Mouse (Mus musculus): ENCODE measurements around the gene Iqca. TPM values are rescaled to one million over a fixed set of nuclear protein-coding genes. Genes with fewer than 3 reads are reported as not detected.
A peak's percentile ranks its signal among the peaks of the same experiment; 100 is the strongest.

Iqca gene
- polyA plus RNA-seq, 1 experiment, result 0.02 TPM

- TF ChIP-seq MAX (IDR thresholded peaks at IDR 0.05; ENCODE audit: low read depth) (no peak), TCF12 (IDR thresholded peaks at IDR 0.05; ENCODE audit: insufficient read depth, poor library complexity, severe bottlenecking) (no peak), USF1 (IDR thresholded peaks at IDR 0.05; ENCODE audit: low read depth) (no peak), CEBPB (IDR thresholded peaks at IDR 0.05; ENCODE audit: insufficient read depth, poor library complexity, severe bottlenecking) (no peak), MYOD1 (IDR thresholded peaks at IDR 0.05; ENCODE audit: control insufficient read depth in 1 of 3, insufficient read length in 2 of 3, low read depth in 2 of 3) (no peak), POLR2A (IDR thresholded peaks at IDR 0.05; ENCODE audit: insufficient read length, low read depth) (no peak), E2F4 (IDR thresholded peaks at IDR 0.05; ENCODE audit: insufficient read depth) (no peak), MYOG (IDR thresholded peaks at IDR 0.05; ENCODE audit: control insufficient read depth in 1 of 3, insufficient read depth in 1 of 3, insufficient read length in 2 of 3, low read depth in 2 of 3) (no peak), REST (IDR thresholded peaks at IDR 0.05; ENCODE audit: insufficient read depth, insufficient read length) (no peak), TCF3 (IDR thresholded peaks at IDR 0.05; ENCODE audit: insufficient read length, low read depth) (no peak), SRF (IDR thresholded peaks at IDR 0.05; ENCODE audit: control insufficient read depth, insufficient read length, low read depth) (no peak)
- no peaks in the 10 kb centered on the region for H3K36me3 ChIP-seq (ENCODE audit: control insufficient read depth, insufficient read depth)
- H3K27me3 ChIP-seq (ENCODE audit: control insufficient read depth, insufficient read depth, insufficient read length), result no peaks in the 10 kb centered on the region
- H3K4me2 ChIP-seq (ENCODE audit: low read depth), result no peak overlapping the region
- no peak overlapping the region for H3K4me3 ChIP-seq
- no peaks in the 10 kb centered on the region for H3K79me2 ChIP-seq (ENCODE audit: control insufficient read depth, insufficient read depth)
- H3ac ChIP-seq (ENCODE audit: control insufficient read depth, insufficient read length), result no peak overlapping the region
Measured at GRCm38 (mm10) chr1:90180966-90181699, 27.9 kb upstream of the Iqca start.

GRCm38 (mm10) chr1:90180479-90180878, 27.3 kb upstream of the Iqca start:
- H3ac ChIP-seq (ENCODE audit: control insufficient read depth, insufficient read length), result no peak overlapping the region
- TF ChIP-seq MYOG (IDR thresholded peaks at IDR 0.05; ENCODE audit: control insufficient read depth in 1 of 3, insufficient read depth in 1 of 3, insufficient read length in 2 of 3, low read depth in 2 of 3), result no peak
- no peak for TF ChIP-seq MYOD1 (IDR thresholded peaks at IDR 0.05; ENCODE audit: control insufficient read depth in 1 of 3, insufficient read length in 2 of 3, low read depth in 2 of 3)
- TF ChIP-seq E2F4 (IDR thresholded peaks at IDR 0.05; ENCODE audit: insufficient read depth), result no peak
- no peak for TF ChIP-seq REST (IDR thresholded peaks at IDR 0.05; ENCODE audit: insufficient read depth, insufficient read length)
- TF ChIP-seq TCF12 (IDR thresholded peaks at IDR 0.05; ENCODE audit: insufficient read depth, poor library complexity, severe bottlenecking), result no peak
- no peak for TF ChIP-seq USF1 (IDR thresholded peaks at IDR 0.05; ENCODE audit: low read depth)
- TF ChIP-seq CEBPB (IDR thresholded peaks at IDR 0.05; ENCODE audit: insufficient read depth, poor library complexity, severe bottlenecking), result no peak
- TF ChIP-seq MAX (IDR thresholded peaks at IDR 0.05; ENCODE audit: low read depth), result no peak
- no peak for TF ChIP-seq SRF (IDR thresholded peaks at IDR 0.05; ENCODE audit: control insufficient read depth, insufficient read length, low read depth)
- no peak for TF ChIP-seq POLR2AphosphoS2 (IDR thresholded peaks at IDR 0.05; ENCODE audit: insufficient read length, low read depth)
- no peak for TF ChIP-seq POLR2A (IDR thresholded peaks at IDR 0.05; ENCODE audit: insufficient read length, low read depth)
- no peak for TF ChIP-seq TCF3 (IDR thresholded peaks at IDR 0.05; ENCODE audit: insufficient read length, low read depth)
- H3K4me3 ChIP-seq, result no peak overlapping the region

DNA sequence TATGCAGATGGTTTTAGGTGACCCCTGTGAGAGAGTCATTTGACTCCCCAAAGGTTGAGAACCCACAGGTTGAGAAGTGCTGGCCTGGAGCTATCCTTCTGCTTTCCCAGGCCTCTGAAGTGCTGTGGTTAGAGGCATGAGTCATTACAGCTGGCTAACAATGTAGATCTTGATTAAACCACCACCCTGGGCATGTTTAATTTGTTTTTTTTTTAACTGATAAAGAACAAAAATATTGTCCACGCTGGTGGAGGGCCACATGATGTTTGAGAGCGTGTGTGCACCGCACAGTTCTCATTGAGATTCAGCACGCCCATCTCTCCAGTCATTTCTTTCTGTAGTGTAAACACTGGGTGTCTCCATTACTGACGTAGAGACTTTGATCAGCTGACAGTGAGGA, 24.8 kb upstream of the Iqca start:
- Histone ChIP-seq H3K27me3 (ENCODE audit: control insufficient read depth, insufficient read depth, insufficient read length) (no peaks in the 10 kb centered on the region), H3K79me2 (ENCODE audit: control insufficient read depth, insufficient read depth) (no peaks in the 10 kb centered on the region), H3K4me2 (ENCODE audit: low read depth) (peak overlapping the region; percentile 47), H3K36me3 (ENCODE audit: control insufficient read depth, insufficient read depth) (no peaks in the 10 kb centered on the region), H3K4me3 (no peak overlapping the region), H3ac (ENCODE audit: control insufficient read depth, insufficient read length) (no peak overlapping the region)
- TF ChIP-seq MYOD1 (IDR thresholded peaks at IDR 0.05; ENCODE audit: control insufficient read depth in 1 of 3, insufficient read length in 2 of 3, low read depth in 2 of 3) (peak in 1 of 3 experiments; percentile 21), TCF12 (IDR thresholded peaks at IDR 0.05; ENCODE audit: insufficient read depth, poor library complexity, severe bottlenecking) (peak; percentile 33), REST (IDR thresholded peaks at IDR 0.05; ENCODE audit: insufficient read depth, insufficient read length) (no peak)

More at GRCm38 (mm10) chr1:90180479-90180878, 27.3 kb upstream of the Iqca start:
- Histone ChIP-seq H3K4me2 (ENCODE audit: low read depth) (no peak overlapping the region), H3K79me2 (ENCODE audit: control insufficient read depth, insufficient read depth) (no peaks in the 10 kb centered on the region), H3K27me3 (ENCODE audit: control insufficient read depth, insufficient read depth, insufficient read length) (no peaks in the 10 kb centered on the region), H3K36me3 (ENCODE audit: control insufficient read depth, insufficient read depth) (no peaks in the 10 kb centered on the region)

GRCm38 (mm10) chr1:90177565-90177964, 24.4 kb upstream of the Iqca start:
- TF ChIP-seq TCF12 (IDR thresholded peaks at IDR 0.05; ENCODE audit: insufficient read depth, poor library complexity, severe bottlenecking) (no peak), MYOD1 (IDR thresholded peaks at IDR 0.05; ENCODE audit: control insufficient read depth in 1 of 3, insufficient read length in 2 of 3, low read depth in 2 of 3) (no peak), MYOG (IDR thresholded peaks at IDR 0.05; ENCODE audit: control insufficient read depth in 1 of 3, insufficient read depth in 1 of 3, insufficient read length in 2 of 3, low read depth in 2 of 3) (no peak), USF1 (IDR thresholded peaks at IDR 0.05; ENCODE audit: low read depth) (no peak), CEBPB (IDR thresholded peaks at IDR 0.05; ENCODE audit: insufficient read depth, poor library complexity, severe bottlenecking) (no peak), POLR2AphosphoS2 (IDR thresholded peaks at IDR 0.05; ENCODE audit: insufficient read length, low read depth) (no peak), REST (IDR thresholded peaks at IDR 0.05; ENCODE audit: insufficient read depth, insufficient read length) (no peak), TCF3 (IDR thresholded peaks at IDR 0.05; ENCODE audit: insufficient read length, low read depth) (no peak), MAX (IDR thresholded peaks at IDR 0.05; ENCODE audit: low read depth) (no peak), SRF (IDR thresholded peaks at IDR 0.05; ENCODE audit: control insufficient read depth, insufficient read length, low read depth) (no peak), POLR2A (IDR thresholded peaks at IDR 0.05; ENCODE audit: insufficient read length, low read depth) (no peak), E2F4 (IDR thresholded peaks at IDR 0.05; ENCODE audit: insufficient read depth) (no peak)

More at GRCm38 (mm10) chr1:90177565-90177964, 24.4 kb upstream of the Iqca start:
- Histone ChIP-seq H3K4me3 (no peak overlapping the region), H3ac (ENCODE audit: control insufficient read depth, insufficient read length) (no peak overlapping the region), H3K27me3 (ENCODE audit: control insufficient read depth, insufficient read depth, insufficient read length) (no peaks in the 10 kb centered on the region), H3K36me3 (ENCODE audit: control insufficient read depth, insufficient read depth) (no peaks in the 10 kb centered on the region), H3K79me2 (ENCODE audit: control insufficient read depth, insufficient read depth) (no peaks in the 10 kb centered on the region), H3K4me2 (ENCODE audit: low read depth) (peak overlapping the region; percentile 47)

Data from myocyte (in vitro differentiated cells).